Mouse (Mus musculus): ENCODE measurements around the gene Adarb1.

DNA sequence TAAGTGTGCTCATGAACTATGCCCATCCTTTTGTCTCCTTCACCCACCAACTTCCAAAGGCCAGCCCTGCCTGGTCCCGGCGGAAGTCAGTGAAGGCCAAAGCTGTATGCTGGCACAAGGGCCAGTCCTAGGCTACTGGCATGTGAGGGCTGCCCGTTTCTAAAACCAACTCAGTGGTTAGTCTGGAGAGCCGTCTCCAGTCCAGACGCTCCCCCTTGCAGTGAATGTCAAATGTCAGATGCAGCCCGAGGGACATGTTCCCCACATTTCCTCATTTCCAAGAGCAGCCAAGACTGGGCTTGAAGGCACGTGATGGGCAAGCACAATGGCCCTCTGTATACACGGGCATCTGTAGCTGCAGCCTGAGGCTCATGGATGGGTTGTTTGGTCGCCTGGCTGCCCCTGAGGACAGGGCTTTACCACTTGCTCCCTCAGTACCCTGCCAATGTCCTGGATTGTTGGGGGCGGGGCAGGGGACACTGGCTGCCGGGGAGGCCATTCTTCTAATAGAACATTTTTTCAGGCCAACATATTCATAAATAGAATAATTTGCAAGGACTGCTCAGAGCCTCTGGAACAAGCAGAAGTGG is 174.4 kb downstream of the Adarb1 start:
- TF ChIP-seq CTCF (IDR thresholded peaks at IDR 0.05; ENCODE audit: borderline replicate concordance, insufficient read depth, low read length) (no peak), POLR2A (IDR thresholded peaks at IDR 0.05; ENCODE audit: low read depth, low read length) (no peak)
